Mouse (Mus musculus) gastrocnemius, postnatal 14 days (tissue): ENCODE measurements around the gene Abcg1. TPM values are rescaled to one million over a fixed set of nuclear protein-coding genes. Genes with fewer than 3 reads are reported as not detected.
A peak's percentile ranks its signal among the peaks of the same experiment; 100 is the strongest.

Experiments
- DNase-seq: peaks from one replicate; pipeline ENCODE4 v3.0.0; 2021; ENCODE audit warnings: mixed read lengths
- intact Hi-C: fragments of 180-260 bp; cut with DNase I; formaldehyde crosslinking; loops from one replicate; pipeline ENCODE4 v1.15.1; 2025; ENCODE audit warnings: low total_unique reads
- total RNA-seq, 2 experiments: library from RNA; stranded (reverse); gene quantifications; 2 replicates each; pipeline ENCODE4 v1.2.3; 2021

The Abcg1 gene
- total RNA-seq, 2 experiments from 2014 or later = 4.9 to 6.6 TPM

GRCm38 (mm10) chr17:31037331-31037730, 20.1 kb upstream of the Abcg1 start:
- intact Hi-C loops = no loop called here
- DNase-seq = no peak

GRCm38 (mm10) chr17:31038381-31038780, 19.1 kb upstream of the Abcg1 start:
- peak; percentile 30 for DNase-seq

GRCm38 (mm10) chr17:31039626-31040025, 17.8 kb upstream of the Abcg1 start:
- intact Hi-C loops = no loop called here
- no peak for DNase-seq

More at GRCm38 (mm10) chr17:31038381-31038780, 19.1 kb upstream of the Abcg1 start:
- intact Hi-C loops = no loop called here

- intact Hi-C loops = no loop called here
- DNase-seq = no peak
These were observed 17.1 kb upstream of the Abcg1 start for GRCm38 (mm10) chr17:31040421-31040820.

GRCm38 (mm10) chr17:31042751-31043150, 14.7 kb upstream of the Abcg1 start:
- intact Hi-C loops = no loop called here
- no peak for DNase-seq

- peak; percentile 14 for DNase-seq
These were observed 643 bp downstream of the Abcg1 start for GRCm38 (mm10) chr17:31057891-31058744.

GRCm38 (mm10) chr17:31058745-31059085, 1.2 kb downstream of the Abcg1 start:
- intact Hi-C loops = no loop called here
- DNase-seq = no peak

More at GRCm38 (mm10) chr17:31057891-31058744, 643 bp downstream of the Abcg1 start:
- intact Hi-C loops = no loop called here

GRCm38 (mm10) chr17:31060196-31060587, 2.7 kb downstream of the Abcg1 start:
- no peak for DNase-seq
- intact Hi-C loops = no loop called here

- no peak for DNase-seq
- intact Hi-C loops = no loop called here
These were observed 3.3 kb downstream of the Abcg1 start for GRCm38 (mm10) chr17:31060588-31061345.

- DNase-seq = no peak
- intact Hi-C loops = no loop called here
These were observed 4.0 kb downstream of the Abcg1 start for GRCm38 (mm10) chr17:31061346-31062095.

GRCm38 (mm10) chr17:31066058-31066457, 8.6 kb downstream of the Abcg1 start:
- no peak for DNase-seq
- intact Hi-C loops = no loop called here

- DNase-seq = no peak
- intact Hi-C loops = no loop called here
These were observed 9.6 kb downstream of the Abcg1 start for GRCm38 (mm10) chr17:31067051-31067450.

- DNase-seq = no peak
- intact Hi-C loops = no loop called here
These were observed 11.6 kb downstream of the Abcg1 start for GRCm38 (mm10) chr17:31069121-31069520.

- no peak for DNase-seq
- intact Hi-C loops = no loop called here
These were observed 12.4 kb downstream of the Abcg1 start for GRCm38 (mm10) chr17:31069845-31070244.

GRCm38 (mm10) chr17:31070403-31071185, 13.1 kb downstream of the Abcg1 start:
- intact Hi-C loops = no loop called here
- no peak for DNase-seq

- DNase-seq = peak; percentile 29
- intact Hi-C loops = no loop called here
These were observed 14.2 kb downstream of the Abcg1 start for GRCm38 (mm10) chr17:31071421-31072301.

- intact Hi-C loops = no loop called here
- no peak for DNase-seq
These were observed 15.4 kb downstream of the Abcg1 start for GRCm38 (mm10) chr17:31072872-31073271.

- peak; percentile 69 for DNase-seq
- intact Hi-C loops = no loop called here
These were observed 16.0 kb downstream of the Abcg1 start for GRCm38 (mm10) chr17:31073273-31074052.
